In genomic region chr17:21909456-21910052, GRCm38 (mm10) we compare ENCODE assay signal across 8 mouse cellular contexts. TPM values are rescaled to one million over a fixed set of nuclear protein-coding genes. Genes with fewer than 3 reads are reported as not detected.
DNase-seq lines count a peak whose midpoint lies in the region; ATAC-seq and TF ChIP-seq lines count a peak whose summit lies in the region.
"Not testable (repeated sequence)": the region's sequence is repeated elsewhere in the genome, so short reads cannot be mapped to it uniquely, and the experiment has no call there.

TSS of gene Zfp995 (minus strand) at chr17:21909926.

- H3K4me2 ChIP-seq in hindbrain, embryonic 13.5 days, result peak within 1 kb of the TSS; percentile 80

- H3K9me3 ChIP-seq in hindbrain, embryonic 13.5 days, result not testable (repeated sequence)

- H3K27me3 ChIP-seq in Patski; hindbrain, embryonic 13.5 days: not testable (repeated sequence)

- POLR2A ChIA-PET in Patski (lab: Charles Lee), result not testable (repeated sequence)

- not testable (repeated sequence) for TF ChIP-seq CTCF in Patski (IDR thresholded peaks at IDR 0.05)

- peak; percentile 99 for ATAC-seq in Patski
- peak; percentile 99 for ATAC-seq in hindbrain, embryonic 13.5 days (ENCODE audit: low FRiP score)

- not testable (repeated sequence) for H3K4me1 ChIP-seq in hindbrain, embryonic 13.5 days (replicated peaks)

- peak within 1 kb of the TSS; percentile 75 for H3K4me3 ChIP-seq in hindbrain, embryonic 13.5 days

- WGBS in hindbrain, embryonic 13.5 days, result under 1% methylated on average over 24 of the region's 24 CpGs

- DNase-seq in Patski (ENCODE audit: low read depth, low spot score), result not testable (repeated sequence)
- peak; percentile 76 for DNase-seq in cerebellum, postnatal 14 days
- DNase-seq in frontal cortex, postnatal 14 days (ENCODE audit: low spot score in 2 of 2), result peak; percentile 41 to 47
- peak; percentile 26 to 40 for DNase-seq in layer of hippocampus, postnatal 25 days (ENCODE audit: extremely low spot score in 1 of 2, low spot score in 1 of 2)
- peak; percentile 57 for DNase-seq in lung, postnatal 14 days
- DNase-seq in ovary, postnatal 36 days (ENCODE audit: low spot score), result peak; percentile 49
- peak; percentile 66 to 74 for DNase-seq in thymus, postnatal 36 days

- in situ Hi-C loops in Patski (cut with MboI; ENCODE audit: low pct_unique_long_range_greater_than_20kb), result not testable (repeated sequence)

- H3K36me3 ChIP-seq in hindbrain, embryonic 13.5 days, result not testable (repeated sequence)

- peak within 1 kb of the TSS; percentile 84 for H3K9ac ChIP-seq in hindbrain, embryonic 13.5 days

- peak within 1 kb of the TSS; percentile 76 for H3K27ac ChIP-seq in hindbrain, embryonic 13.5 days

- CTCF ChIA-PET in Patski (lab: Charles Lee), result interaction anchor here (0.6 kb wide), 1 partner anchor 8 kb away, joined by 3 read pairs; no protein-coding TSS in a partner anchor

RNA-seq across cellular contexts. Expression of gene Zfp995, which starts in this region (rescaled TPM):
- polyA plus RNA-seq in Patski (2021), result 5.9 TPM
- polyA plus RNA-seq in hindbrain, embryonic 13.5 days (2015; fragmentation: Nextera tagmentation; extraction: Ambion mirVana), result 10.2 and 12.6 TPM in 2 replicates
- total RNA-seq in layer of hippocampus, postnatal 25 days (2021), result 1 to 10 TPM; 3.4 to 4.7 TPM
